Mouse (Mus musculus): ENCODE results near the gene Cfap43.

The Cfap43 gene

DNA sequence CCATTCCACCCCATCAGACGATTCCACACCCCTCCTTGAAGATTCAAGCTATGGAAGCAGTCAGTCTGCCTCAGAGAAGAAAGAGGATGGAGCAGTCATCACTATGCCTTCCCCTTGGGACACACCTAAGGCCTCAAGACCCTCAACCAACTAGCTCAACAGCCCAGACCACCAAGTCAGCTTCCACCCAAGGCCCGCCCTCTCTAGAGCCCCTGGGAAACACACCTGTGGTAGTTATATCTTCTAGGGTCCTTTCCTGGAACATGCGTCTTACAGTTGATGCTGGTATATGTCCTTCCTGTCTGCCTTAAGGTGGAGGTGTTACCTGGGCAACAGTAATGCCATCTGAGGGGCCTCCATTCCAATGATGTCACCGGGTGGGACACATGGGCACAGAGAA is 4.9 kb downstream of the Cfap43 start:
- DNase-seq, result no peak

DNA sequence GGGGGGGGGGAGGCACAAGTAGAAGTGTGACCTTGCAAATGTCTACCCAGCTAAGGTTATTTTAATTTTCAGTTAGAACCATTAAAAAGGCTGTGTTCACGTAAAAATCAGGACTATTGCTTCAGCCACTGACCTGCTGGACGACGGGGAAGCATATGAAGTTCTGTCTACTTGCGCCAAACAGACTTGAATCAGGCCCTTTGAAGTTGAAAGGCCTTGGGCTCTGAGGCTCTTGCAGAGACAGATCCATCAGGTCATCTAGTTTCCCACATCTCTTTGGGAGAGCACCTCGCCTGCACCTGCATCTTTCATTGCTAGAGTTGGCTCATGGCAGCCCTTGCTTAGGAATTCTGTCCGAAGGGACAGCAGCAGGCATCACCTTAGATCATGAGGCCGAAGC is 5.7 kb downstream of the Cfap43 start:
- DNase-seq, result no peak

DNA sequence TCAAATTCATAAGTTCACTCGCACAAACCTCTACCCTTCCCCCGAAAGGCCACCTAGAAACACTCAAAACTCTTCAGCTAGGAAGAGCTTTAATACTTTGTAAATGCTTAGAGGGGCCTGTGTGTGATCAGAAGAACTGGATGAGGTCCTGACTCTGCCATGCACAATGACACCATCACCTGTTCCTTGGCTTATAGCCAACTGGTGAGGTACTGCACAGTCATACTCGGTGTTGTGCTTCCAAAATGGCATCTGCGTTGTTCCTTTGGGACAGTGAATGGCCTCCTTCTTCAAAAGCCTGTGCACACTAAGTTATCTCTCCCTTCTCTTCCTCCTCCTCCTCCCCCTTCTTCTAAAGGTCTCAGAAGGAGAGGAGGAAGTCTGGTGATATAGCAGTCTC is 8.3 kb downstream of the Cfap43 start:
- no peak for DNase-seq

DNA sequence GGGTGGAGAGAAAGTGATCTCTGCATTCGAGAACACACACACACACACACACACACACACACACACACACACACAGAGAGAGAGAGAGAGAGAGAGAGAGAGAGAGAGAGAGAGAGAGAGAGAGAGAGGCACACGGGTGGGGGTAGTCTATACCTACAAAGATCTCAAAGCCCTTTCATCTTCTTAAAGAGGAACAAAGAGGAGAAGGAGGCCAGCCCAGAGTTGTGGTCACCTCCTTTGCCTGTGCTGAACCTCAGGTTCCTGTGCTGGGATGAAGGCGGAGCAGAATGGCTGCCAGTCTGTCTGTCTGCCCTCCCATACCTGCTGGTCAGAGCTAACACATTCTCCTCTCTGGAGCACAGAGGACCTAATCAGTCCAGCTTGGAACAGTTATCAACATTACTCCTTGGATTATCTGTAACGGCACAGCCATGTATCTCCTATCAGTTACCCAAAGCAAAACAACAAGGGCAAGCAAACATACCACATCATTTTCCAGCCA is 8.9 kb downstream of the Cfap43 start:
- no peak for DNase-seq

DNA sequence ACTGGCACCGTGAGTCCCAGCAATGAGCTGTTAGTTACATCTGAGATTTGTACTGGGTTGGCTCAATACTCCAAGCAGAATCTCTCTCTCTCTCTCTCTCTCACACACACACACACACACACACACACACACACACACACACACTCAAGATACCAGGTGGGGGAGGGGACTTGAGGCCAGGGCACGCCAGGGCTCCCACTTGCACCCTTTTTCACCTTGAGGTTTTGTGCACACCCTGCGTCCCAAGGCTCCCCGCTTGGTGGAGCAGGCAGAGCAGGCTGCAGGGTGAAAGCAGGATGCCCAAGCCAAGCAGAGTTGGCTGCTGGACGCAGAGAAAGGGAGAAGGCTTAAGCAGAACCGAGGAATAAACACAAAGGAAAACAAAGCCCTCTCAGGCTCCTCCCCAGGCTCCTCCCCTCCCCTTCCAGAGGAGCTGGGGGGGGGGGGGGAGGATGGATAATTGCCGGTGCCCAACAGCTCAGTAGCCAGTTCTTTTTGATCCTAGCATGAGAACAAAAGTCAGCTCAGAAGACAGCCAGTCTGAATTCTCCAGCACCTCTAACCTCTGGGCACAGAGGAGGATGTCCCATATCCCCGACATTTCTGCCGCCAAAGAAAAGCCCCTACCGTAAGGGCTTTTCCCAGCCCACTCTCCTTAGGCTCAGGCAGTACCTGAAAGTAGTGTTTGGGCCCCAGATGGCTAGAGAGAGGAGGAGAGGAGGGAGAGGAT is 9.5 kb downstream of the Cfap43 start:
- peak; percentile 48 to 59 for DNase-seq

DNA sequence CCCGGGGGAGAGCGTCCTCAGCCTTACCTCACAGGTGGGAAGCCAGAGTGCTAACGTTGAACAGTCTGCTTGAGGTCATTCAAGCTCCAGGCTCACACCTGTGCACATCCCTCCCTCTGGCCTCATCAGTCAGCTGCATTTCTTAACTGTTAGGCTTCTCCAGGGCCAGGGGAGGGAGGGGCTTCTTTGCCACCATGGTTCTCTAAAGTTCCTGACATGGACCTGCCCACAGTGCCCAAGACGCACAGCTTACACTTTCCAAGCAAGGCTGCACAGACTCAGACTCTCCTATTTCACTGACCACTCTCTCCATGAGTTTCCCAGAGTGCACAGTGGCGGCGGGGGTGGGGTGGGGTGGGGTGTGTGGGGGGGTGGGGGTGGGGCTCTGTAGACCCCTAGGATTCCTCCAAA is 10.1 kb downstream of the Cfap43 start:
- no peak for DNase-seq

DNA sequence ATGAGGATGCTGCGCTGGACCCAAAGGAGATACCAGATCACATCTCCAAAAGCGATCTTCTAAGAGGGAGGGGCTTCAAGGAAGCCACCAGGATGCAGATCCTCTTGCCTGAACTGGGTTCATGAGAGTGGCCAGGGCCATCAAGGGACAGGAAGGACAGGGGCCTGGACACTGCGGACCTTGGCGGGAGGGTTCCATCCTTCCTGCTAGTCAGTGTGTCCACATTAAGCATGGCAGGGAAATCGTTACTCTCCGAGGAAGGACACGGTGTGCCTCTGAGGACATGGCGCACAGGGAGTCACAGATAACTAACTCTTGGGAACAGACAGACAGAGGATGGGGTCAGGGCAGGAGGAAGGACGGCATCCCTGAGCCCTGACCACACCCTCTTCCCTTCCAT is 11.5 kb downstream of the Cfap43 start:
- DNase-seq, result peak; percentile 56 to 81

DNA sequence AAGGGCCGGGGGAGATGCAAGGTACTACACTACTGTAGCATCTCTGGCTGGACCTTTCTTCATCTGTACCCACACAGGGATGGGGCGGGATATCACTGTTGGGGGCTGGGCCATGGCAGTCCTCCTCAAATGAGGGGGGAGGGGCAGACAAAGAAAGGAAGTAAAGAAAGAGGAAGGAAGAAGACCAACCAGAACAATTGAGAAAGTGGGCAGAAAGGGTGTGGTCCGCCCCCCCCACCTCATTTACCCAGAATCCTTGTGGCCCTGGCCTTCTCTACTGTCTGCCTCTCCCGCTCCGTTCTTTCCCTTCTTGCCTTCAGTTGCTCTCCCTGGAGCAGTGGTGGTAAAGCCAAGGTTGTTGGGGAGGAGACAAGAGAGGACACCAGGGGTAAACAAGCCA is 13.5 kb downstream of the Cfap43 start:
- no peak for DNase-seq

DNA sequence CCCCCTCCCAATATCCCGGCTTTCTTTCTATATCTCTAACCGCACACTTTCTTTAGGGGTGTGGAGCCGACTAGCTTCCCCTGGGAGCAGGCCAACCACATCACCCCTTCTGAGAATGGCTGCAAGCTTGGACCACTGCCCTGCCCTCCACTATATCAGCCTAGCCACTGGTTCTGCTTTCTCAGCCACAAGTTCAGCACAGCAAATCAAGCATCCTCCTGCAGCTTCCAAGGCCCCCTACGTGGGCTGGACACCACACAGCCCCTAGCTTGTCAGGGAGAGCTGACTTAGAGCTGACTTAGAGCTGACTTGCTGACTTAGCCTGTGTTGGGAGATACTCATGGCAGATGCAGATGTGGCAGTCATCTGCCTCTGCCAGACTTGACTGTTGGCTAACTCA is 14.0 kb downstream of the Cfap43 start:
- DNase-seq, result no peak

DNA sequence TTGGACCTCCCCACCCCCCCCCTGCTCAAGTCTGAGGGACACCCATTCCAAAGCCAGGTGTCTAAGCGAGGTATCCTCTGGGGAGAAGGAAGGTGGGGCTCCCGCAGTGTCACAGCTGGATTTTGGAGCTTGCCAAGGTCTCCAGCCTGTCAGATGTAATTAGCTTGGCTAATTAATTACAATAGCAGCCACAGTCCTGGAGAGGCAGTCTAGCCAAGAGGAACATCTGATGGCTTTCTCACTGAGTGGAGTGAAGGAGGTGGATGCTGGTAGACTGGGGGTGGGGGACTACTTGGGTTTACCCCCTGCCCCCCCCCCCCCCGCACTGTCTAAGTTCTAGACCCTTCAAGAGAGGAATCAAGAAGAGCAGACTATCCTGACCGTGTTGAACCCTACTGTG is 15.4 kb downstream of the Cfap43 start:
- DNase-seq, result no peak

DNA sequence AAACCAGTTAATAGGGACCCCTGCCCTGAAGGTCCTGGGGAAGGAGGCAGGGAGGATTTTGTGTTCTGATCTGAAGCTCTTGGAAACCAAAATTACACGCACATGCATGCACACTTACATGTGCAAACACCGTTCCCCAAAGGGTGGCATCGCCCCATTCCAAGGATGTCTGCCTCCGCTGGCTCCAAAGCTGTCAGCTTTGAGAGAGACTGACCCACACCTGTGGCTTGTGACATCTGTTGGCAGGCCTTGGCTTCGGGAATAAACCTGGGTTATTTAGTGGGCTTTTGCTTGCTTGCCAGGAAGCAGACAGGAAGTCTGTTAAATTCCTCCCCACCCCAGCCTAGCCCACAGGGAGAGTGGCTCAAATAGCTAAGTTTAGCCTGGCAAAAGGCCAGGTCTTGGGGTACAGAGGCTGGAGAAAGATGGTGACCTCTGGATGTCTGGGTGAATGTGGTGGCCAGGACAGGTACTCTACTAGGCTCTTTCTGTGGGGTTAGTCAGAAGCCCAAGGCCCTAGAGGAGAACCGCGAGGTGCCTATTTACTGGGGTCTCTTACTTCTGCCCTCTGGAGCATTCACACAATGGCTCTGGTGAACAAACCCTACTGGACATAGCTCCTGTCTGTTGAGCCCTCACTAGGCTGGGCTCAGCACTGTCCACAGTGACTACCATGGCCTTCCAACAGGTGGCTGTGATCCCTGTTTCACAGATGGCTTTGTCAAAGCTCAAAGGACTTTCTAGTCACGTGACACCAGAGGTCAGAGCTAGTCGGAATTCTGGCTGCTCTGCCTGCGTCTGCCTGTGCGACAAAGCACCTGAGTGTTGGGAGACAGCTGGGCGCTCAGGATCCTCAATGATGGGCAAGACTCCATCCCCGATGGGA is 16.5 kb downstream of the Cfap43 start:
- DNase-seq, result peak; percentile 76 to 87

DNA sequence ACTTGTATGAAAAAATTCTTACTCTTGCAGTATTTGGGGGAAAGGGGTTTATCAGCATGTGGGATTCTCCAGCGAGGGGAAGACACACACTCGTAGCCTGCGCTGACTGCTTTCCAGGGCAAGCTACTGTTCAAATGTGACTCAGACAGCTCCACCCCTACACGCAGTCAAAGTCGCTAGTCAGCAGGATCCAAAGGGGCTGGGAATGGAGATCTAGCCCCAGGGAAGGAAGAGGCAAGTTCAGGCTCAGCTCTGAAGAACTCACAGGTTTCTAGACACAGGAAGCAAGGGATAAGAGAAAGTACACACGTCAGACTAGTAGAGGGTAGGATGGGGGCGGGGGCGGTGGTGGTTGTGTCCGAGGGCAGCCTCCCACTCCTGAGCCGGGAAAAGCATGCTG is 18.5 kb downstream of the Cfap43 start:
- no peak for DNase-seq

DNA sequence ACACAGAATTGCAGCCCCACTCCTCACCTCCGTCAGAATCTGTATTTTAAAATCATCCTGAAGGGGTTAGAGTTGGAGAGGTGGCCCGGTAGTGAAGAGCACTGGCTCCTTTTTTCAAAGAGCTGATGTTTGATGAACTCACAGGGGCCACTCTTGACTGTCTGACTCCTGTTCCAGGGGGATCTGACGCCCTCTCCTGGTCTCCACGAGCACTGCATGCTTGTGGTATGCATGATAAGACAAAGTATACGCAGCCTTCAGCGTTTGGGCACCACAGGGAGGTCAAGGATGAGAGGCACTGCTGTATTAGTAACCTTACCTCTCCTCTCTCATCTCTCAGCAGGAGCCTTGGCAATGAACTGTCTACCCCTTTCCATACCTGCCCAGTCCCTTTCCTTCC is 19.1 kb downstream of the Cfap43 start:
- DNase-seq, result no peak

DNA sequence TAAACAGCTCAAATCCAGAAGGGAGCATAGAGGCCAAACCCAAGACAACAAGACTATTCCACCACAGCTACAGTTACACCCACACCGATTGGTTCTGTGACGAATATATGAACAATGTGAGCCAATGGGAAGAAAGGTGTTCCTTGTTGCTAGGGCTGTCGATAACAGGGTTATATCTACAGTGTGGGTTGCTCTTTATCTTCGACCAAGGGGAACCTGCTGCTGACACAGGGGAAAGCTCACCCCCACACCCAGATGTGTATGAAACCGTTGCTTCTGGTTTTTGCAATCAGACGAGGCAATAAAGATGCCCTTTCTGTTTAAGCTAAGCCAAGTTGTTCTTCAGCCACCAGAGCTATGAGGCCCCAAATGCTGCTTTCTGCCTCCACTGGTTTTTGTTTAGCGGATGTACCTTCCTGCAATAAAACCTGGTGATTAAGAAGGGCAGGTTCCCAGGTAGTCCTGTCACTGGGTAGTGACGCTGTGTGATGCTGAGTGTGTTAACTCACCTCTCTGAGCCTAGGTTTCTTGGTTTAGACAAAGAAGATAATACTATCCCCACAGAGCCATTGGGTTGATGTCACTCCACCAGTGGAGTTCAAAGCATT is 20.5 kb downstream of the Cfap43 start:
- no peak for DNase-seq

DNA sequence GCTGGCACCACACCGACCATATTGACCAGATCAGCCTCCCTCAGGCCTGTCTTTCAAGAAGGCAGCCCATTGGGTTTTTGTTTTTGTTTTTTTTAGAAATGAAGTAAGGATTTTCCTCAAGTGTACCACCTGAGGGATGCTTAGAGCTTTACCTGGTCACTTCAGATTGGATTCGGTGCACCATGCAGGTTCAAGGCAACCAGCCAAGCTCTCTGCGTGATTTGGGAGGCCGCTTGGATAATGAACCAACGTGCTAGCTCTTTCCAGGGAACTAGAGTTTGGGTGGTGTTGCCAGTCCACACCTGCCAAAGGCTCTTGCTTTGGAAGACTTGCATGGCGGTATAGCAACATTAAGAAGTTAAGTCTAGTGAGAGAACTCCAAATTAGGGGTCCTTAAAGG is 26.0 kb downstream of the Cfap43 start:
- DNase-seq, result no peak

DNA sequence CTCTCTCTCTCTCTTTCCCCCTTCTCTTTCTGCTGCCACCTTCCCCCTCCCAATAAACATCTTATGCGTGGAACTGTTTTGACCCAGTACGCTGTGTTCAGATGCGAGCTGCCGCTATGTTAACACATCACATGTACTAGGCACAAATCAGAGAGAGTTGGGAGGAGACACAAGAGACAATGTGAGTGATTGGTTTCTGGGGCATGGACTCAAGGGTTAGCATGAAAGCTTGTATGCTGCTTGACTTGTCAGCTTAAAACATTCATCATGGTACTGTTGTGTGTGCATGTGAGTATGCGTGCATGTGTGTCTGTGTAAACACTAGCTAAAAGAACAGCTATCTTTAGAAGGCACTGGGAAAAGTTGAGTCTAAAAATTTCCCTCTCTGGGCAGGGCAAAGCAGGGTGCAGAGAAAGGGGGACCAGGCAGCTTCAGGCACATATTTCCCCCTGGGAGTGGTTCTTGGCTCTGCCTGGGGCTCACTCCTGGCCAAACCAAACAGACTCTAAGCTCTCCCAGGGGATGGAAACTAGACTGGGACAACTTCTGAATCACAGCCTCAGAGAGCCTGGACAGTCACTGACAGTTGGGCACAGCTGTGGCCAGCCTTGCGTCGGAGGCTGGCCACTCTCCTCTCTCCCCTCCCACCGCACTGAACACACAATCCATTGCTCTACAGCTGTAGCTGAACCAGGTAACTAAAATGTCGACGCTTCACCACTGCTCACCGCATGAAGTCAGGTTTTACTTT is 27.4 kb downstream of the Cfap43 start:
- DNase-seq, result peak; percentile 52 to 70

DNA sequence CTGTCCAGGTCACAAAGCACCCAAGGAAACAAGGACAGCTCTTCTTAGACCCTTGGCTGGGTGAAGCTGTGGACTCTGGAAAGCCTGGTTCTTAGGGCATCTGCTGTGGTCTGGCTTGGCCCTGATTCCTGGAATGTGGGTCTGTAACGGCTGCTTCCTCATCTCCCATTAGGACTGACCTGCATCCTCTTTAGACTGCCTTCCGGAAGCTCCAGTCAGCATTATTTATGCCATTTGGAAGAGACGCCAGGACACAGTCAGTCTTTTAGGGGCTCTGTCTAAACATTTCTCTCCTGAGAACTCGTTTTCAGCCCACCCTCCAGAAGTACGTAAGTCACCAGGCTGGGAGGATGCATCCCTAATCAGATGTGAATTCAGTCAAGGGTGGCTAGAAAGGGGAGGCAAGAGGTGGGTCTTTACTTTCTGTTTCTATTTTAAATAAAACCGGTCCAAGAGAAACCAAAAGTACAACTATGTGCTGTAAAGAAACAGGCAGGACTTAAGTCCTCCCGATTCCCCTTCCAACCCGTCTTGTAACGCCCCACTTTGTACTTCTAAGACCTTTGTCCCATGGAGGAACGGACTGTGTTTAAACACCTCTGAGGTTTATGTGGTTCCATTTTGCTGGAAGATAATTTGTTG is 28.5 kb downstream of the Cfap43 start:
- DNase-seq, result peak; percentile 63 to 80

DNA sequence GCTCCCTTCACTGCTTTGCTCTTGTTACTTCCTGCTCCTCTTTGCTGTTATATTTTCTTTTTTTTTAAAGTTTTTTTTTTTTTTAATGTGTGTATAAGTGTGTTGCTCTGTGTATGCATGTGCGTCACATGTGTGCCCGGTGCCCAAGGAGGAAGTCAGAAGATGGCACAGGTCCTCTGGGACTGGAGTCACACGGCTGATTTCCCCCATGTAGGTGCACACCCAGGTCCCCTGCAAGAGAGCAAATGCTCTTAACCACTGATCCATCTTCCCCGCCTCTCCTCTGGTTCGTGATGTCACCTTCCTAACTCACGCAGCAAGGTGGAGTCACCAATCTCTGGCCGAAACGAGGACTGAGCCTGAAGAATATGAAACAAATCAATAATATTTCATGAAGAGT is 31.1 kb downstream of the Cfap43 start:
- DNase-seq, result no peak

DNA sequence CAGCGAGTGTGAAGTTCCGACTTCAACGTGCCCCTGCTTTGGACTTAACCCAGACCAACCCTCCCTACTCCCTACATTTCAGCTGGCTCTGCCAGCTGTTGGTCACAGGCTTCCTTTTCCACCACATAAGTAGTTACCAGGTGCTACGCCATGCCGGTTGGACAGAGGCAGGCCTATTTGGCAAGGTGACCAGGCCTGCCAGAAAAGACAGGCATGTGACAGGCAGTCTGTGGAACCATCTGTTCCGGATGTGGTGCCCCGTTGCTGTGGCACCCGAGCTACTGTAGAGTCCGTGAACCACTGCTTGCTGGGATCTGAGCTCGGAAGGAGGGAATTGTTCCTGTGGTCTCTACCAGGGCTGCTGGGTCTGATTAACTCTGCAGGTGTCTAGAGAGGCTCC is 31.7 kb downstream of the Cfap43 start:
- DNase-seq, result no peak

DNA sequence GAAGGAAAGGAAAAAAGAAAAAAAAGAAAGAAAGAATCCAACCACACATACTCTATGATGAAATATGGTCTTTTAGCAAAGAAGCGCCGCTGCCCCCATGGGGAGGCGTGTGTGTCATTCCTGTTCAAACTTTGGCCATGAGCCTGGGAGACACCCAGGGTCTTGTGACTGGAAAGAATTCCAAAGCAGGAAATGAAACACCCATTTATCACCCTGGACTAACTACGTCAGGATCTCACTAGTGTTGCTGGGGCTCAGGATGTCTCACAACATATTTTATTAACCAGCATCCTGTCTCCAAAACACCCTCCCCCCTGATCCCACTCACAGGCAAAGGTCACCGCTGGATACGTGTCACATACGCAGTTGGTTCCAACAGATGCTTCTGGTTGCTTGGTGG is 32.5 kb downstream of the Cfap43 start:
- DNase-seq, result peak; percentile 76 to 91

DNA sequence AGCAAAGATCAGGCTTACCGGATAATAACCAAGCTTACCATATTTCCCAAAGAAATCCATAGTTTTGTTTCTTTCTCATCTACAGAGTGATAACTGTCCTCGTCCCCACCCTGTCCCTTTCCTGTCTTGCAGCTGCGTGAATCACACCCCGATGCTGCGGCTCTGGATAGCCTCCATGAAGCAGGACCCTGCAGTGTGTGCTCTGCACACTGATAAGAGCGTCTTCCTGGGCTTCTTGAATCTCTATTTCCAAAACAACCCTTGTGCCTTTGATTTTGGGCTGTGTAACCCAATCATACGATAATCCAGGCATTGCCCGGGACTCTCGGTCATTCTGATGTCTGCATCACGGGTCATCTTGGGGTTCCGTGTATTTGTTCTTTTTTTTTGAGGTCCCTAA is 33.2 kb downstream of the Cfap43 start:
- DNase-seq, result no peak

DNA sequence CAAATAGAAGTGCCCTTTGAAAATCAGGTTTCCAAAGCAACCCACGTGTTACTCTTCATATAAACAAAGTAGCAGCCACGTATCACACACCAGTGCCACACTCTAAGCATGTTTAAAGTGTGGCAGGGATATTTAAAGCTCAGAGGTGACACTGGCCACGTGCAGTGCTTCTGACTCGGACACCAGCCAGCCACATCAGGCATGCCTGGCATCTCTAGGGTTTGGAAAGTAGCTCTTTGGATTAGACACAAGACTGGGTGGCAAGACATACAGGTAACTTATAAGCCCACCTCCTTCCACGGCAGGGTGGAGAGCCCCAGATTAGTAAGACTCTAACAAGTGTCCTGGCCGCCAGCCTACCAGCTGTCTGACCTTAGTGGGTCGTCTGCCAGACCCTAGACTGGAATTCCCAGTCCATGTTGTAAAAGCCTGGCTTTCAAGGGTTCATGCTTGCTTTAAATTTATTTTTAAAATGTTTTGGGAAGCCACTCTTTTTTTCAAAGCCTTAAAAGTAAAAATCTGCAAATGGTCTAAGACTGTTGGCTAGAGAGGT is 33.8 kb downstream of the Cfap43 start:
- no peak for DNase-seq
